Mouse (Mus musculus) neural tube, embryonic 13.5 days (tissue): ENCODE measurements around the gene Stag3. TPM values are rescaled to one million over a fixed set of nuclear protein-coding genes. Genes with fewer than 3 reads are reported as not detected.

Experiments used
- ATAC-seq: fragments of 200-750 bp; cut with Nextera tagmentation; 2 replicates; pipeline ENCODE4 v1.8.0; 2017; ENCODE audit warnings: low read depth, mild to moderate bottlenecking, moderate TSS enrichment, moderate library complexity
- H3K27ac ChIP-seq: fragments of 300-500 bp; sonication (generic); replicated peaks from 2 replicates; pipeline ENCODE4 v1.5.1; 2015; ENCODE audit warnings: moderate library complexity, mild to moderate bottlenecking, inconsistent platforms
- H3K27me3 ChIP-seq: fragments of 300-500 bp; sonication (generic); 2 replicates; pipeline ENCODE4 v1.6.1; 2015; ENCODE audit warnings: mild to moderate bottlenecking, inconsistent platforms
- H3K36me3 ChIP-seq: fragments of 300-500 bp; sonication (generic); 2 replicates; pipeline ENCODE4 v1.6.1; 2015; ENCODE audit warnings: mild to moderate bottlenecking, inconsistent platforms
- H3K4me1 ChIP-seq: fragments of 300-500 bp; sonication (generic); replicated peaks from 2 replicates; pipeline ENCODE4 v1.6.1; 2015; ENCODE audit warnings: inconsistent platforms
- H3K4me2 ChIP-seq: fragments of 300-500 bp; sonication (generic); 2 replicates; pipeline ENCODE4 v1.6.1; 2015; ENCODE audit warnings: inconsistent platforms, mild to moderate bottlenecking, moderate library complexity
- H3K4me3 ChIP-seq: fragments of 300-500 bp; sonication (generic); 2 replicates; pipeline ENCODE4 v1.5.1; 2015; ENCODE audit warnings: mild to moderate bottlenecking, inconsistent platforms
- H3K9ac ChIP-seq: fragments of 300-500 bp; sonication (generic); 2 replicates; pipeline ENCODE4 v1.6.1; 2015; ENCODE audit warnings: moderate library complexity, mild to moderate bottlenecking, inconsistent platforms
- H3K9me3 ChIP-seq: fragments of 300-500 bp; sonication (generic); 2 replicates; pipeline ENCODE4 v1.6.1; 2016; ENCODE audit warnings: inconsistent platforms
- WGBS: fragments of 180-500 bp; shearing (Covaris S2); methylation state at CpG from one replicate; pipeline ENCODE4 v1.1.7; 2015; 5-methylcytosine and 5-hydroxymethylcytosine counted together
- polyA plus RNA-seq: library from polyadenylated mRNA; unstranded; fragments of >200 nt; fragmentation: Nextera tagmentation; extraction: Ambion mirVana; gene quantifications from 2 replicates; pipeline ENCODE4 v1.2.1, GENCODE M21; 2015

Stag3 gene
- polyA plus RNA-seq, 1 experiment from 2014 or later, result 4.4 TPM

DNA sequence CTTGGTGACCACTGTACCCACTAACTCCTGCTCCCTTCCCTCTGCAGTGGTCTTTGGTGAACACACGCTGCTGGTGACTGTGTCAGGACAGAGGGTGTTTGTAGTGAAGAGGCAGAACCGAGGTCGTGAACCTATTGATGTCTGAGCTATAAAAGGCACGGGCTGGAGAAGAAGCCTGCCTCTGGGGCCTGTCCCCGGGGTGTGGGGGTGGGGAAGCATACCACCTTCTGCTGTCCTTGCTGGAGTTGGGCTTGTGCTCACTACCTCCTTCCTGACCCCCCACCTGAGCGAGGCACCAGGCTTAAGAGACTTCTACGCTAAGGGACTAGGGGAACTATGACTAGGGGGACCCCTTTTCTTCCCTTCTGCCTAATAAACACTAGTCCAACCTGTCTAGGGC, 21.0 kb upstream of the Stag3 start:
- no peak overlapping the region for H3K9ac ChIP-seq
- no peak overlapping the region for H3K4me2 ChIP-seq
- H3K27ac ChIP-seq, result no peak overlapping the region
- H3K4me3 ChIP-seq, result no peak overlapping the region
- 43% methylated on average over 7 of the region's 7 CpGs for WGBS
- H3K9me3 ChIP-seq, result no peaks in the 10 kb centered on the region
- no peaks in the 10 kb centered on the region for H3K27me3 ChIP-seq
- ATAC-seq, result no peak
- peaks cover 47% of the 10 kb centered on the region for H3K36me3 ChIP-seq
- peaks cover 55% of the 10 kb centered on the region for H3K4me1 ChIP-seq

DNA sequence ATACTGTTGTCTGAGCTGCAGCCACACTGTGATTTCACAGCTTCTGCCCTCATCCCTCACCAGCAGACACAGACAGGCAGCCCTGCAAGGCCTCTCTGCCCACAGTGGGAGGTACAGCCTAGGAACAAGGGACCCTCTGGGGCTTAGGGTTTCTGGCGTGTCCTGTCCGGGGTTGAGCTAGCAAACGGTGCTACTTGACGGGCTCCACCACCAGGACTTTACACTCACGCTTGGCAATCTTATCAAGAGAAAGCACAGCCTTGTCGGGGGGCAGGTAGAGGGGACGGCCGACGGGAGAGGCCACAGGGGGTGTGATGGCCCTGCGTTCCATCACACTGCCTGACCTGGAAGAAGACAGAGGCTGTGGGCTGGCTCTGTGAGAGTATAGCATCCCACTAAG, 20.0 kb upstream of the Stag3 start:
- no peaks in the 10 kb centered on the region for H3K27me3 ChIP-seq
- H3K27ac ChIP-seq, result no peak overlapping the region
- H3K36me3 ChIP-seq, result peaks cover 47% of the 10 kb centered on the region
- no peak overlapping the region for H3K4me3 ChIP-seq
- H3K4me1 ChIP-seq, result peaks cover 59% of the 10 kb centered on the region
- H3K9ac ChIP-seq, result no peak overlapping the region
- no peak overlapping the region for H3K4me2 ChIP-seq
- 82% methylated on average over 10 of the region's 10 CpGs for WGBS
- no peaks in the 10 kb centered on the region for H3K9me3 ChIP-seq
- no peak for ATAC-seq

DNA sequence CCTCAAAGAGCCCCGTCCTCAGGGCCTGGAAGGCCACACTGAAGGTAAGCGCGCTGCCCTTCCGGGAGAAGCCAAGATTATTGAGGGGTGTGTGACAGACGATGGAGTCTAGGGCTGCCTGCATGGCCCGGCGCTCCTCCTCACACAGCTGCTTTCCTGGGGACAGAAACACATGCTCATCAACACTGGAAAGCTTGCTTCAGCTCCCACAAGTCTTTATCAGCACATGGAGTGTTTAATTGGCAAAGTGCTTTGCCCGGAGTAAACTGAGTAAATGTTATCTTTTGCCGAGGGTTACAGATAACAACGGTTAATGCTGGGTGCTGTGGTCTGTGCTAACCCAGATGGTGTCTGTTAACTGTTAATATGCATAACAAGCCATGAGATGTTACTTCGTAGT, 19.2 kb upstream of the Stag3 start:
- peaks cover 61% of the 10 kb centered on the region for H3K4me1 ChIP-seq
- H3K9ac ChIP-seq, result no peak overlapping the region
- H3K4me2 ChIP-seq, result no peak overlapping the region
- no peak for ATAC-seq
- H3K27ac ChIP-seq, result no peak overlapping the region
- peaks cover 51% of the 10 kb centered on the region for H3K36me3 ChIP-seq
- 93% methylated on average over 11 of the region's 11 CpGs for WGBS
- no peaks in the 10 kb centered on the region for H3K27me3 ChIP-seq
- H3K4me3 ChIP-seq, result no peak overlapping the region
- H3K9me3 ChIP-seq, result no peaks in the 10 kb centered on the region

DNA sequence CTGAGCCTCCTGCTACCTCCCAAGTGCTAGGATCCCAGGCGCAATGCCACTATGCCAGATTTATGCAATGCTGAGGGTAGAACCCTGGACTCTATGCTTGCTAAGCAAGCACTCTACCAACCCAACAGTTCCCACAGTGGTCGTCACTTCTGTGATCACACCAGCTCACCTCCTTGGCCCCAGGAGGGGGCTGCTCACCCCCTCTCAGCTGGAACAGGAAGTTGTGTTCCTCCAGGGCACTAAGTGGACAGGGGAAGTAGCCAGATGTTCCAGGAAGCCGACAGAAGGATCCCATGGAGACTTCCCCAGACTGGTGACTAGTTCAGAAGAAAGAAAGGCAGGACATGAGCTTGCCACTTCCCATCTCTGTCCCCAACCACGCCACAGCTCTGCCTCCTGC, 18.0 kb upstream of the Stag3 start:
- Histone ChIP-seq H3K27ac (no peak overlapping the region), H3K36me3 (peaks cover 62% of the 10 kb centered on the region), H3K9me3 (no peaks in the 10 kb centered on the region), H3K9ac (peak overlapping the region; percentile 98), H3K4me1 (peaks cover 51% of the 10 kb centered on the region), H3K4me2 (peak overlapping the region; percentile 96; the same call in 1 of the 2 replicates), H3K27me3 (no peaks in the 10 kb centered on the region), H3K4me3 (peak overlapping the region; percentile 91)
- ATAC-seq, result no peak
- 85% methylated on average over 4 of the region's 4 CpGs for WGBS

DNA sequence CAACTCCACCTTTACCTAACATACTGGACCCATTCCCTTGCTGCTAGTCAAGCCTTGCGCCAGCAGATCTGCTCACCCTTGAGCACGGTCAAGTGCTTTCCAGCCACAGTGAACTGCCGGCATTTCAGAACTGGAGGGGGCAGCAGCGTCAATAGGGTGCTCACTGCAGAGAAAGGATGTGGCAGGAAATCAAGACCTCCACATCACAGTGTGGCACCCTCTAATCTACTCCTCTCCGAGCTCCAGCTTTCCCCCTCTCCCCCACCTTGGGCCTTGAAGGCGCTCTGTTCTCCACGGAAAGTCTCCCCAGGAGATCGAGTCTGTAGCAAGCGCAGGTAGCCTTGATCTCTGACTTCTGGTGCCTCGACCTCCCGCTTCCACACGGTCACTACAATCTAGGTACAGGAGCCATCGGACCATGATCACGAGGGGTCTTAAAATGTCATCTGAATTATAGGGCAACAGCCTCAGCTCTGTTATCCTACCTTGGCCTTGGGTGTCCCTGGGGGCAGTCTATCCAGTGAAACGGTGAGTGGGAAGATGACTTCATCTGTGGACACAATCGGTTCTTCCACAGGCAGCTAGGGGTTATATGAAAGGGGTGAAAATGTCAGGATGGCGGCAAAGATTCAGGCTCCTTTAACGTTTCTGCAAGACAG, 17.3 kb upstream of the Stag3 start:
- peak overlapping the region; percentile 98 for H3K9ac ChIP-seq
- H3K36me3 ChIP-seq, result peaks cover 64% of the 10 kb centered on the region
- 68% methylated on average over 18 of the region's 18 CpGs for WGBS
- no peak for ATAC-seq
- peaks cover 50% of the 10 kb centered on the region for H3K4me1 ChIP-seq
- peak overlapping the region; percentile 91 for H3K4me3 ChIP-seq
- H3K4me2 ChIP-seq, result peak overlapping the region; percentile 96
- H3K27me3 ChIP-seq, result no peaks in the 10 kb centered on the region
- H3K9me3 ChIP-seq, result no peaks in the 10 kb centered on the region
- H3K27ac ChIP-seq, result no peak overlapping the region

DNA sequence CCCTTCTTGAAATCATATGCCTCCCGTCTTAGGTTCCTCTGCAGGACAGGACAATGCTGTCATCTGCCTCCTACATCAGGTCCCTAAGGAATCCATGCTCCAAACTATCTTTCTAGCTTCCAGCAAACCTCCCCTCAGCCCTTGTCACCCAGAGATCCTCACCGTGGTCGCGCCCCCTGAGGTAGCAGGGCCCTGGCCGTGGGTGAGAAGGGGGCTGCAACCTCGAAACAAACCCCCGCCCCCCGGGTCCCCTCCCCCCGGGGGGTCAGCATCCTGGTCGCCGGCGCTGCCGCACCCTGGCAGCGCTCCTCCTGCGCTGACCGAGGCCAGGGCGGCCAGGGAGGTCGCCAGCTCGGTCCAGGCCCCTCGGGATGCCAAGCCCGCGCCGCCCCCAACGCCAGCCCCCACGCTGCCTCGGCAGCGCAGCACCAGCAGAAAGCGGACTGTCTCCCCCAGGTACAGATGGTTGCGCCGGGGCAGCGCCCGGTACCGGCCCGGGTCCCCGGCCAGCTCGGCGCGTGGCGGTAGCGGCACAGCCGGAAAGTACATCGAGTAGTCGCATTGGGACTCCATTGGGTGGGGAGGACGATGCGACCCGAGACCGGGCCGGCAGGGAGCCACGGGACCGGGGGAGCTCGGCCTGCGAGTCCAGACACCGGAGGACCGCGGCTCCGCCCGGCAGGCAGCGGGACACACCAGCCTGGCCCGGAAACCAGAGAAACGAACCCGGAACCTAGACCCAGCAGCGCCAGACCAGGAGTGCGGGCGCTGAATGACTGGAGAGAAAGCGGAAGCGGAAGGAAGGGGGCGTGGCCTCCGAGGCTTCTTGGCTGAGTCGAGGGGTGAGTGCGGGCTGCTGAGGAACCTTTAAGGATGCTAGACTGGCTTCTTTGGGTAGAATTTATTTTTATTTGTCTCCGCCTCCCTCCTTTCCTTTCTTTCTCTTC, 16.5 kb upstream of the Stag3 start, which contains the start of gene BC037034:
BC037034 (minus strand) TSS at position 774 of the 947 bp plus-strand sequence.
- Histone ChIP-seq H3K9ac (peak within 1 kb of the TSS; percentile 98), H3K9me3 (no peaks in the 10 kb centered on the region), H3K4me2 (peak within 1 kb of the TSS; percentile 96), H3K4me1 (peaks cover 50% of the 10 kb centered on the region), H3K36me3 (peaks cover 56% of the 10 kb centered on the region), H3K4me3 (peak within 1 kb of the TSS; percentile 91), H3K27me3 (no peaks in the 10 kb centered on the region), H3K27ac (peak within 1 kb of the TSS; percentile 82)
- WGBS, result under 1% methylated on average over 70 of the region's 71 CpGs
- ATAC-seq, result peak; percentile 89

DNA sequence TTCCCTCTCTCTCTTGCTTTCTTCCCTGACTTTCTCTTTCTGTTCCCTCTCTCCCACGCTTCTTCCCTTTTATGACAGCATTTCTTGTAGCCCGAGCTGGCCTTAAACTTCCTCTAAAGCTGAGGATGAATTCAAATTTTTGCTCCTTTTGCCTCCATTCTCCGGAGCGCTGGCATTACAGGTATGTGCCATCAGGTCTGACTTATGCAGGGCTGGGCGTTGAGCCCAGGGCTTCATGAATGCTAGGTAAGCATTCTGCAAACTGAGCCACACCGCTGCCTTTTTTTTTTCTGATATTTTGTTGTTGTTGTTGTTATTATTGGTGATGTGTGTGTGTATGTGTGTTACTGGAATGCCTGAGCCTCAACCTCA, 15.8 kb upstream of the Stag3 start:
- Histone ChIP-seq H3K36me3 (peaks cover 49% of the 10 kb centered on the region), H3K27ac (peak overlapping the region; percentile 82), H3K4me1 (peaks cover 47% of the 10 kb centered on the region), H3K4me2 (peak overlapping the region; percentile 96), H3K9ac (peak overlapping the region; percentile 98), H3K4me3 (peak overlapping the region; percentile 91), H3K27me3 (no peaks in the 10 kb centered on the region), H3K9me3 (no peaks in the 10 kb centered on the region)
- WGBS, result 16% methylated on average over 6 of the region's 6 CpGs
- 0 out of 2 replicates have a peak, but pooled peaks have one; percentile 8 for ATAC-seq

DNA sequence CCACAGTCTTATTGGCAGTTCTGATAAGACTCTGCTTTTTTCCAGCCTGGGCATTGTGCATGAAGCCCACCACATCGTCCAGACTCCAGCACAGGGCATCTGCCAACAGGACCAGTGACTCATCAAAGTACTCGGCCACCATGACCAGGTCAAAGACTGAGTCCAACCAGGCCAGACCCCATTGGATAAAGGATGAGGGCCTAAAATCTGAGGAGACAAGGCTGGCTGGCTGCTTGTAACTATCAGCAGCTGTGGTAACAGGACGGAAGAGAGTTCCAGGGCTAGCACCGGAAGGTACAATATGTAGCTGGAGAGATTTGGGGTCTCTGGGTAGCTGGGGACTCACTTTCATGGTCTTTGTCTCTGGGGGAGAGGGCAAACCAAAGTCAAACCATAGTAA, 14.3 kb upstream of the Stag3 start:
- no peak overlapping the region for H3K9ac ChIP-seq
- no peaks in the 10 kb centered on the region for H3K9me3 ChIP-seq
- H3K27me3 ChIP-seq, result no peaks in the 10 kb centered on the region
- H3K36me3 ChIP-seq, result peaks cover 34% of the 10 kb centered on the region
- H3K4me3 ChIP-seq, result no peak overlapping the region
- H3K4me2 ChIP-seq, result no peak overlapping the region
- no peak for ATAC-seq
- WGBS, result 92% methylated on average over 4 of the region's 4 CpGs
- peaks cover 33% of the 10 kb centered on the region for H3K4me1 ChIP-seq
- no peak overlapping the region for H3K27ac ChIP-seq

DNA sequence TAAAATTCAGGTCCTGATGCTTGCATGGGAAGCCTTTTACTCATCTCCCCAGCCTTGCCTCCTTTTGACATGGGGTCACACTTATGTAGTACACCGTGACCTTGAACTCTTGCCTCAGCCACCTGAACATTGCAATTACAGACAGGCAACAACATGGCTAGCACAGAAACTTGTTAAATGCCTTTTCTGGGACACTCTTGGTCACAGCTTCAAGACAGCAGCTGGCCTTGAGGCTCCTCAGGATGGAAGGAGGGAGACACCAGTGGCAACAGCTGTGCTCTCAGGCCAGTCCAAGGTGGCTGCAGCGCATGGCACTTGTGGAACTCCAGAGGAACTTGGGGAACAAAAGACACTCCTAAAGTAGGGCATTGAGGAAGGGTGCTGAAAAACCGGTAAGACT, 12.9 kb upstream of the Stag3 start:
- no peaks in the 10 kb centered on the region for H3K27me3 ChIP-seq
- peaks cover 20% of the 10 kb centered on the region for H3K36me3 ChIP-seq
- H3K9ac ChIP-seq, result no peak overlapping the region
- H3K4me3 ChIP-seq, result no peak overlapping the region
- H3K27ac ChIP-seq, result no peak overlapping the region
- 85% methylated on average over 3 of the region's 3 CpGs for WGBS
- peaks cover 29% of the 10 kb centered on the region for H3K4me1 ChIP-seq
- H3K9me3 ChIP-seq, result no peaks in the 10 kb centered on the region
- ATAC-seq, result no peak
- no peak overlapping the region for H3K4me2 ChIP-seq

DNA sequence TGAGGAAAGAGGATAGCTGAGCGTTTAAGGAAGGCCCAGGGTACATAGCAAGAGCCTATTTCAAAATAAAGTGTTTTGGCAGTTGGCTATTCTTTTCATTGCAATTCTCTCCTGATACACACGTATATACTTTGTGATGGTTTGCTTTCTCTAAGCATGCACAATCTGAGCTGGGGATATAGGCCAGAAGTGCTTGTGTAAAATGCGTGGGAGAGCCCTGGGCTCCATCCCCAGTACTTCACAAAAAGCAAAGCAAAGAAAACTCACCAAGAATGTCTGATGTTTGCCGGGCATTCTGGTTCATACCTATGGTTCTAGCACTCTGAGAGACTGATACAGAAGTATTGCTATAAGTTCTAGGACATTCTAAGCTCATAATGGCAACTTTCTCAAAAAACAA, 11.1 kb upstream of the Stag3 start:
- H3K9me3 ChIP-seq, result no peaks in the 10 kb centered on the region
- H3K36me3 ChIP-seq, result peaks cover 19% of the 10 kb centered on the region
- no peak for ATAC-seq
- peaks cover 35% of the 10 kb centered on the region for H3K4me1 ChIP-seq
- no peak overlapping the region for H3K4me3 ChIP-seq
- H3K9ac ChIP-seq, result no peak overlapping the region
- no peak overlapping the region for H3K27ac ChIP-seq
- no peak overlapping the region for H3K4me2 ChIP-seq
- WGBS, result 88% methylated on average over 4 of the region's 4 CpGs
- no peaks in the 10 kb centered on the region for H3K27me3 ChIP-seq

DNA sequence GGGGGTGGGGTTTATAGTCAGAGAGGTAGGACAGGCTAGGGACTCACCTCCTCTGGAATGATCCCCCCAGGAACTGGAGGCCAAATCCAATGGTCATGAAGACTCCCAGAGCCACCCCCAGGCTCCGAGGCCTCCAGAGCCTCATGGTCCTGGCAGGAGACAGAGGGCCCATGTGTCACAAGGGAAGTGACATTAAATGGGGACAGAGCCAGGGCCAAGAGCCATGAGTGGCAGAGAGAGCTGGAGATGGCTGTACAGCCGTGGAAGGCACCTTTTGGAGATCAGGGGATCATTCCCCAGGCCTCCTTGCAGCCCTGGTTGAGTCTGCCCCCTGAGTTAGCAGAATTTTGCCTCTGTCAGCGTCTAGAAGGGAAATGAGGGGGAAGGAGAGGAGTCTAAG, 8.8 kb upstream of the Stag3 start:
- Histone ChIP-seq H3K27me3 (no peaks in the 10 kb centered on the region), H3K4me1 (peaks cover 44% of the 10 kb centered on the region), H3K9ac (no peak overlapping the region), H3K9me3 (no peaks in the 10 kb centered on the region), H3K36me3 (peaks cover 33% of the 10 kb centered on the region), H3K4me3 (no peak overlapping the region), H3K27ac (no peak overlapping the region), H3K4me2 (peak overlapping the region; percentile 46; the same call in 1 of the 2 replicates)
- no peak for ATAC-seq
- 58% methylated on average over 3 of the region's 3 CpGs for WGBS

DNA sequence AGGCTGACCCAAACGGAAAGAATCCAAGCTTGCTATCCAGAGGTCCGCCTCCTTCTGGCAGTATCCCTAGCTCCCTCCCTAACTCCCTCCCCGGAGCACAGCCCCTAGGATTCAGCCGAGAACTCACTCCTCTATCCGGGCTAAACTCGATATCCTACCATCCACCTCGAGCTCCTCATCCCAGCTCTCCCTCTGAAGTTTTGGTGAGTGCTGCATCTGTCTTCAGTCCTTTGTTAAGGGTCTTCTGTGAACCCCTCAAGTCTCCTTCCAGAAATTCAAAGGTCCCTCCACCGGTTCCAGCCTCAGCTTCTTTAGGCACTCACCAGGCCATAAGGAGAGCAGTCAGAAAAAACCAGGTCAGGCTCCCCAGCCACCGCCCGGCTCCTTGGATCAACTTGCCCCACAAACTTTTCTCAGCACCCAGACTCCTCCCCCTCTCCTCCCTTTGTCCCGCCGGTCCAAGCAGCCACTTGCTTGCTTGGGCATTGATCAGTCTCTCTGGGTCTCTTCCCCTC, 7.6 kb upstream of the Stag3 start, which contains the start of gene Gal3st4:
Gal3st4 (minus strand) TSS at position 432 of the 515 bp plus-strand sequence.
- ATAC-seq, result no peak
- Histone ChIP-seq H3K27me3 (no peaks in the 10 kb centered on the region), H3K9me3 (no peaks in the 10 kb centered on the region), H3K4me3 (peak within 1 kb of the TSS; percentile 13), H3K4me2 (peak within 1 kb of the TSS; percentile 46), H3K4me1 (peaks cover 57% of the 10 kb centered on the region), H3K36me3 (peaks cover 35% of the 10 kb centered on the region), H3K9ac (peak within 1 kb of the TSS; percentile 52), H3K27ac (peak within 1 kb of the TSS; percentile 59)
- under 1% methylated on average over 12 of the region's 12 CpGs for WGBS
